Mouse (Mus musculus): ENCODE results near the gene Ptprz1. TPM values are rescaled to one million over a fixed set of nuclear protein-coding genes. Genes with fewer than 3 reads are reported as not detected.

Gene Ptprz1
- total RNA-seq (2022) = 100 to 1,000 TPM; 106 to 121 (median 111) TPM

DNA sequence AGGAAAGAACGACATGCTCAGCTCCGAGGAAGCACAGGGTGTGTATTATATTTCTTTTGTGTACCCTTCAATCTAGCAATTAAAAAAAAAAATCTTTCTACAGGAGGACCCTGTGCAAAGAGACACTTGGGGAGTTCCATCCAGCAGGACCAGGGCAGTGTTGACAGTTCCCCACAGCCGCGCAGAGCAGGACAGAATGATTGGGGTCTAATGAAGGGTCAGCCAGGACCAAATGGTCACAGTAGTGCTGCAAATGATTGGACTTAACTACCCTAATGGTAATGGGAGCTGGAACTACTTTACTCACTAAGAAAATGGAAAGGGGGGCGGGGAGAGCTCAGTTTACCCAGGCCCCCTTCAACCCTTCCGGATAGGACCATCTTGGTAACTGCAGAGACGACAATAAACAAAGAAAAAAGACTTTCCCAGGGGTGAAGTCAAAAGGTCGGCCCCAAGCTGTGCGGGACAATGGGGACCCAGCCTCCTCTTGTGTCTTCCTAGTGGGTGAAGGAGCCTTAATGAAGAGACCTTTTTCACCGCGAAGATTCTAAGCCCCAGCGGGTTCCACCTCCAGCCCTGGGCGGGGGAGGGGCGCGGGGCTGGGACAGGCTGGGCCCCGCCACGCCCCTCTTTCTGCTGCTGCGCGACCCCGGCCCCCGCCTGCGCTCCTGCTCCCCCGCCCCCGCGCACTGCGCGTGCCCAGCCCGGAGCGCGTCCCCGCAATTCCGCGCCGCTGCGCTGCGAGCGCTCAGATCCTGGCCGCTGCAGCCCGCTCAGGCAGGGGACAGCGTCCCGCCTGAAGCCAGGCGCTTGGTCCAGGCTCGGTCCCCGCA is at the start of gene Ptprz1:
TSS of gene Ptprz1 (plus strand) at position 722 of the 833 bp plus-strand sequence.
- DNase-seq (ENCODE audit: low spot score in 2 of 2) = peak; percentile 28 to 45

DNA sequence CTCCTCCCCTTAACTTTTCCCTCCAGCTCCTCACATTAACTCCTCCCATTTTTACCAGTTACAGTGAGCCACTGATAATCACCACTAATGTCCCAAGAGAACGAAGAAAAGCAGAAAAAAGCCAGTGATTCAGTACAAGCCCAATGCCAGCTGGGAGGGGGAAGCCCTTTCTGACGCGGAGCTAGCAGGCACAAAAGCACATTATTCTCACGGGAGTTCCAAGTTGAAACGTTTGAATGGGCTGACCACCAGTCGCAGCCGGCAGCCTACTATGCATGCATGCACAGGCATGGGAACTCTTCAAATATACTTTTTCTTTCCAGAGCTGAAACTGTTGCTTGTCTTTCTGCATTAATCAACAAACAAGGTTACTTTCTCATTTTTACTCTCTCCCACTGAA is 41.7 kb upstream of the Ptprz1 start:
- peak in 1 of 2 experiments; percentile 21 for DNase-seq (ENCODE audit: low spot score in 2 of 2)

DNA sequence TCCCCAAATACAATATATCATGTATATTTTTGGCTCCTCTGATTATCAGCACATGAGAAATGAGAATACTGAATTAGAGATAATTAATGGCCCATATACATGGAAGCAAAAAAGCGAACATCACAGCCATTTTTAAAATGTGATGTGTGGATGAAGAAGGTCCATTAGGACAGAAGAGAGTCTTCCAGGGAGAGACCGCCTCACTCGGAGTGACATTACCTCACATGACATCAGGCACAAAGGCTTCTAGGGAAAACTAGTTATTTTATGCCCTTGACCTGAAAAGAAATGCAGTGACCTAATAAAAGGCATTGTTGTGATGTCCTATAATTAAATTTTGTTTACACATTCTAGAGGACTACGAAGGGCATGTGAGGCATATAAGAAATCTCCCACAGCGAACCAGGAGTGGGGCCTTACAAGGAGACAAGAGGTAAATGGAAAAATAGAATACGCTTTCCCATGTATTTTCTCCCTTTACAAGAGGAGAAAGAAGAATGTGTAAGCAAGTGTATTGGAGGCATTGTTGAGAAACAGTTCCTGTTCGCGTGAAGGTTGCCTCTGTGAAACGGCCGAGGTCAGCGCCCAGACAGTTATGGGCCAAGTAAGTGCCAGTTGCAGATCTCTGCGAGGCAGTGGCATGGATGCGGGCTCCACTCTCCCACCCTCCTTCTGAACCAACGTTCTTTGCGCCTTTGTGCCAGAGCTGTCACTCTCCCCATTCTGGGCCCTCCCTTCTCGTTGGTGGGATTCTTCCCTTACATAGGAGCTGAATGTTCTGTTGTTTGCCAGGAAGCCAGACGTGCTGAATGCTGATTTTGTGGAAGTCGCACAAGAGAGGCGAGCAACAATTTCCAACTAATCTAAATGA is 41.0 kb upstream of the Ptprz1 start:
- peak in 1 of 2 experiments; percentile 12 for DNase-seq (ENCODE audit: low spot score in 2 of 2)

DNA sequence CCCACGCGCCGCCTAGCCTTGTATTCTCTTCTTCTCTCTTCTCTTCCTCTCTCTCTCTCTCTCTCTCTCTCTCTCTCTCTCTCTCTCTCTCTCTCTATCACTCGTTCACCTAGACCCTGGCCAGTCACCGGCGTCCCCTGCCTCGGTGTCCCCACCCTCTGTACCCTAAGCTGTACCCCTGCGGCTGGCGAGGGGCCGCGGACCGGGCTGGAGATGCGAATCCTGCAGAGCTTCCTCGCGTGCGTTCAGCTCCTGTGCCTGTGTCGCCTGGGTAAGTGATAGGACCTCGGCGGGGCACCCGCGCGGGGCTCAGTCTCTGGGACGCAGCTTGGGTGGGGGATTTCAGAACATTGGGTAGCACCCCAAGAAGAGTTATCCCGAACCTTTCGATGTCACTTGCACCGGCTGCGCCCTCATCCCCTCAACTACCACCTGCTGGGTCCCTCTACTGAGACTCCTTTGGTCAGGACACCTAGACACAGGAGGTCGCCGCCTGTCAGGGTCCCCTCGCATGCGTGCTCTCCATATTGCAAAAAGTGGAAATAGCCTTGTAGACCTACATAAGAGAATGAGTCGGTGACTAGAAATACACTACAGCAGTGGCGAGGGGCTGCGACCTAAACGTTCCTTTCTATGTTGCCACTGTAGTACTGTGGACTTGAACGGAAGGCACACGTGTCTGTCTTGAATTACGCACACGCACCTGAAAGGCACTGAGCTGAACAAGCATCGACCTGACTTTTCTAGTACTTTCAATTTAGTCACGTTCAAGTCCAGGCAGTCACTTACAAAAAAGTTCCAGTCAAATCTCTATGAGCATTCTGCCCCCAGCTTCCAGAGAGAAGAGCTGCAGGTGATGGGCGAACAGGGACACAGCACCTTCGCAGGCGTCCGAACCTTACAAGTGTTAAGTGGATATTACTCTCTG is 576 bp downstream of the Ptprz1 start:
- peak in 1 of 2 experiments; percentile 19 for DNase-seq (ENCODE audit: low spot score in 2 of 2)

DNA sequence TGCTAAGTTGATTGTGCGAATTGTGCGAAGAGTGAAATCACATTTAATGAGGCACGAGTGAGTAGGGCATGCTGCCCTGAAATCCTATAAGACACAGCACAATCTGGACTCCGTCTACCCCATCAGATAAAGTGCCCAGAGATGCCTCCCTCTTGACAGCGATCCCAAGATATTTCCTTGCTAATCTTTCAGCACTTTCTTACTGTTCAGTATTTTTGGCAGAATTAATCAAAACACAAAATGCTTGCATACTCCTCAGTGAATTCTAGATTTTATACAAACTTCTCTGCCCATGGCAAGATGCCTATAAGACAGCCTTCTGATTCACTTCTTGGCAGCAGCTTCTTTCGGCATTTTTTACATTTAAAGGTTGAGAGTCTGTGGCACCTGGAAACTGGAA is 12.7 kb downstream of the Ptprz1 start:
- DNase-seq (ENCODE audit: low spot score in 2 of 2) = no peak

DNA sequence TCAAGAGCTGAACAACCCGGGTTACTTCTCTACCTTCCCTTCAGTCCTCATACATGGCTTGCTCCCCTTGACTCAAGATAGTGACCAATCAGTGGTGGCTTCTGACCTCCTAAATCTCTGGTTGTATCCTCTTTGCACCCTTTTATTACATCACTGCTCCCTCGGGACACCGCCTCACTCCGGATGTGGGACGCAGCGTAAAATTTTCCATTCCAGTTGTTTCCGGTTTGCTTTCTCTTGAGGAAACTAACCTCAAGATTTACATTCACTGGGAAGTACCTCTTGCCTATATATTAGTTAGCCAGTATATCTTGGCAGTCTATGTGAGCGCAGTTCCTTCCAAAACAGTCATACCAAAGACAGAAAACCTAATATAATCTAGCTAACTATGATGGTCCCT is 14.0 kb downstream of the Ptprz1 start:
- DNase-seq (ENCODE audit: low spot score in 2 of 2) = no peak

DNA sequence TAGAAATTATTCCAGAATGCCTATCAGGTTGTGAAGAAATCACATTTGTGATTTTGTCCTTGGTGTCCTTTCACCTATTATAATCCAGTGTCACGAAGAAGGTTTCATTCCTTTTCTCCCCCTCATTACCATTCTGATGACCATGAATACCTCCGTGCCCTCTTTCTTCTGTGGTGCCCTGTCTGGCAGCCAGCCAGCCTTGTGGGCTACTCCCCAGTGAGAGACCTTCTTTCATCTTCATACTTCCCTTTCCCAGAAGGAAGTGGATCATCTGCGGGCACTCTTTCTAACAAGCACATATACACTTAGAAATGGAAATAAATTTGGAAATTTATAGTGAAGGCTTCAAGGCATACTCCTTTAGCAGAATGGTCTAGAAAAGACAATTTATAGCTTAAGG is 26.7 kb downstream of the Ptprz1 start:
- DNase-seq (ENCODE audit: low spot score in 2 of 2) = no peak

DNA sequence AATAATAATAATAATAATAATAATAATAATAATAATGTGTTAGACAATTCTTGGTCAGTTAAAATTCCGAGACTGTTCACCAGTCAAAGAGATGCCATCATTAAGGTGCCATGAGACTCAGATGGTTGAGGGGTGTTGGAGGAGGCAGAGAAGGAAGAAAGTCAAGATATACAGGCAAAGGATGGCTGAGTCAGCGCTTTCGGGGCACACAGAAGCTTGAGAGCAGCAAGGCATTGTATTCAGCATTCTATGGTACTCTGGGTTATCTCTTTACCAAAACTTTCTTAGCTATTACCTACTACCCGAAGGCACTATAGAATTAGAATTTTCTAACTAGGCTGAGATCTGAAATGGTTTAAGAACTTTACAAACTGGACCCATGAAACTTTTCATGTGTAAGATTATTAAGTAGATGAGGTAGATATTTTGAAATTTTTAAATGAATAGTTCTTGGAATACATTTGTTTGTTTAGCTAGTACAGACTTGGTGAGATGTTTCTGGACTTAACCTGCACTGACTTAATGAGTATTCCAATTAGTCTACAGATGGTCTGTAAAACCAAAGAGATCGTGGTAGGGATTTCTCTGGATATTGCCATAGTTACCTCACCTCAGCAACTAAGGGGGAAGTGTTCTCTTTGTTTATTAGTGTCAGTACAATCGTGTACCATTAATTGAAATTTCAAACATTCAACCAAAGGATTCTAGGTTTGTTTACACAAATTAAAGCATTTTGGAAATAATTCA is 33.4 kb downstream of the Ptprz1 start:
- no peak for DNase-seq (ENCODE audit: low spot score in 2 of 2)

DNA sequence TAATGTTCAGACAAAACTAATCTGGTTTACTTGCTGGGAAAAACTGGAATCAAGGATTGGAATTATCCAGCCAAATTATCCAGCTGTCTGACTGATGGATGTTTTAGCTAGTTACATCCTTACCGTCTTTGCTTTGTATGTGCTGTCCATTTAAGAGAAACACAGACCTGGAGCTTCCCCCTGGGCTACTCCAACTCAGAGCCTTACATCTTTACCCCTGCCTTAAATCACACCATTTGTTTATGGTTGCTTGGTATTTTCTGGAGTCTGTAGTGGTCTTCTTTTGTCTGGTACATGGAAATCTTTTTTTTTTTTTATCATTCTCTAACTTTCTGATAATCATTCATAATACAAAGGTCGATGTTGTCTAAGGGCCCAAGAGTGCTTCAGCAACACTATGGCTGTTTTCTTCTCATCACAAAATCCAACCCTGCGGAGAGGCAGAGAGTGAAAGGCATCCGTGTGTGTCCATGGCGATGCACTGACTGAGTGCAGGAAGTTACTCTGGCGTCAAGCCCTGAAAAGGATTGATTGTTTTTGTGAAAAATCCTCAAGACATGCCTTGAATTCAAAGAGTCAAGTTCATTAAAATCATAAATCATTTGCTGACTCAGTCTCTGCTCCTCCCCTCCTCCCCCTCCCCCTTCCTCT is 34.1 kb downstream of the Ptprz1 start:
- DNase-seq (ENCODE audit: low spot score in 2 of 2) = peak in 1 of 2 experiments; percentile 15

DNA sequence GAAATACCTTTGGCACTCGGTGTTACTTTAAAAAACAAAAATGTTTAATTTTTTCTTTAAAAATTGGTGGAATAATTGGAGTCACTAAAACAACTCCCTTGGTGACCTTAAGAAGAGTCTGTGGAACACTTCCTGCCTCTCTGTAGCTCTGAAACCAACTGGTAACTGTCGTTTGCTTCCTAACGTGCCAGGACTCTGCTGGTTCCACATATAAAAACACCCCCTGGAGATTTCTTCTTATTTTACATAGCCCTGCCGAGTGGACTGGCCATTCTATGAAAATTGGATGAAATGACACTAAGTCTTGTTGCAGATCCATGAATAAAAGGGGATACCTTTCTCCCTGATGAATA is 34.6 kb downstream of the Ptprz1 start:
- no peak for DNase-seq (ENCODE audit: low spot score in 2 of 2)

DNA sequence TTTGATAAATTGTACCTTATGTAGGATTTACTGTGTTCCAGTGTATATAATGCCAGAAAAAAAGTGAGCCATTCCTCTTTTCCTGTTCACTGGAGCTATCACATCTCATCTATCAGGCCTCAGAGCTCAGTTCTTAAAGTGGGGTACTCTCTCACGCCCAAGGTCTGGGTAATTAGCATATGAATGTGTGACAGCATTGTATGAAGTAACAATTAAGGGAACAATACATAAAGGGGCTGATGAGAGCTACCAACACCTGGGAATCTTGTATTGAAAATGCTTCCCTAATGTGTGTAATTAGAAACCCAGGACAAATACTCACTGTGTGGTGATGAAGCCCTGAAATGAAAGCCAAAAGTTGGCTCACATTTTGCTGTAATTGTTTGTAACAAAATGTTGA is 47.6 kb downstream of the Ptprz1 start:
- no peak for DNase-seq (ENCODE audit: low spot score in 2 of 2)

DNA sequence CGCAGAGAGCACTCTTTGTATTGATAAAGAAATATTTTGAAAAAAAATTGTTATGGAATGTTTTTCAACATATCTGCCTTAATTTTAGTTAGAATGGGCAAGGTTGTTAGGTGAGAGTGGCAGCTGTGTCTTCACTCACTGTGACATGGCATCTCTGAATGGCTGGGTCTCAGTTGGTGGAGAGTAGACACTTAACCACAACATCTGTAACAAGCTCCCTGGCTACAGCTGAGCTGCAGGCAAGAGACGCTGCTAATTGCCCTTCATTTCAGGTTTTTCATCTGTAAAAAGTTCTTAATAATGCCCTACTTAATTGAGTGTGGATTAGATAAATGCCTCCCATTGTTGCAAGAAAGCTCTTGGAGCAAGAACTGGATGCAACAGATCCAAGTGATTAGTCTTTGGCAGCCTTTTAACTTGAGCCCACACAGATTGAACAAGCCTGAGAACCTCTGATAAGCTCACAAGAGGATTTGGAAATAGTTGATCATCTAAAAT is 57.5 kb downstream of the Ptprz1 start:
- no peak for DNase-seq (ENCODE audit: low spot score in 2 of 2)

DNA sequence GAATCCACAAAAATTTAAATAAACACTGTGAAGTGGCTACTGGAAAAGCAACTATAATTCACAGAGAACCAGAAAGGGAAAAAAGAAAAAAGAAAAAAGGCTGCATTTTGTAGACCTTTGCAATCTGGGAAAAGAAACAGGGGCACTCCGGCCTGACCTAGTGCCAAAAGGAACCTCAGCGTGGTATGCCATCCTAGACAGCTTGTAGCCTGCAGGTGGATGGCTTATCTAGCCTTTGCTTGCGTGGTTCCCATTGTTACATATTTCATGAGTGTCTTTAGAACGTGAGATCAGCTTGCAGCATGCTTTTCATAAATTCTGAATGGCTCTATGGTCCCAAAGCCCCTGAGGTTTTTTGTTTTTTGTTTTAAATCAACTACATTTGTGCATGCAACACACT is 61.8 kb downstream of the Ptprz1 start:
- no peak for DNase-seq (ENCODE audit: low spot score in 2 of 2)

DNA sequence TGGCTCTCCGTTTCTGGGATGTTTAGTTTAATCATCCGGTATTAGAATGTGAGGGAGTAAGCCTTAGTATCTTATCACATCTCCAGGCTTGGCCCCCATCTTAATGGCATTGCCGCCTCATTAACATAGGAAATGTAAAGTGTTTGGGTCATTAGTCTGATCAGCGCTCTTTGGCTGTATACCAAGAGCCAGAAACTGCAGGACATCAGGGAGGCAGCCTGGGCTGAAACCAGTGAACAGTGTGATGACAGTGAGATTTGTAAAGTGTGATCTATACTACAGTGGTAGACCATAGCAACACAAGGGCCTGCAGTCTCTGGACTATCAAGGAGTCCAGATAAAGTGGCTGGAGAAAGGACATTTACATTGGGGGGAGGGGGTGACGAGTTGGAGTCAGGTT is 62.2 kb downstream of the Ptprz1 start:
- DNase-seq (ENCODE audit: low spot score in 2 of 2) = no peak

DNA sequence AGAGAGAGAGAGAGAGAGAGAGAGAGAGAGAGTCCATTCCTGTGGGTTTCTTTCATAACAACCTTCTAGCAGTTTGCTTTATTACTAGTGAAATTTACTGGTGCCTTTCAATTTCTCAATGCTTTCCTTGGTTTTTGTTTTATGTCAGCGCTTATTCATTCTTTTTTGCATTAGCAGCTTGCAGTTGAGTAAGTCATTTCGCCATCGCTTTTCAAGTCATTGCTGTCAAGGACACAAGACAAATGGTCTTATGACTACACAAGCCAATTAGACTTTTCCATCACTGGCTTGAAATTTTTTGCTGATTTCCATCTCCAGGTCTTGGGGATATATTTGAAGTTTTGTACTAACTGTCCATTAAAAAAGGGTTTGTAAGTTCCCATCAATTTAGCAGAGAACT is 68.9 kb downstream of the Ptprz1 start:
- no peak for DNase-seq (ENCODE audit: low spot score in 2 of 2)

DNA sequence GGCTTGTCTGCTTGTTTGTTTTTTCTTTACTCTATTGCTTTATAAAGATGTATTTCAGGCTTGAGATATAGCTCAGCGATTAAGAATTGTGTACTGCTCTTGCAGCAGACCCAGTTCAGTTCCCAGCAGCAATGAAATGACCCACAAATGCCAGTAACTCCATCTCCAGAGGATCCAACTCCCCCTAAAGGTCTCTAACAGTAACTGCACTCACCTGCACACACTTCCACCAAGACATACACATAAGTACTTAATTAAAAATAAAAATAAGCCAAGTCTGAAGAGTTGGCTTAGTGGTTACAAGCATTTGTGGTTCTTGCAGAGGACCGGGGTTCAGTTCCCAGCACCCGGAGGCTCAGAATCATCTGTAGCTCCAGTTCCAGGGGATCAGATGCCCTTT is 88.1 kb downstream of the Ptprz1 start:
- DNase-seq (ENCODE audit: low spot score in 2 of 2) = no peak

DNA sequence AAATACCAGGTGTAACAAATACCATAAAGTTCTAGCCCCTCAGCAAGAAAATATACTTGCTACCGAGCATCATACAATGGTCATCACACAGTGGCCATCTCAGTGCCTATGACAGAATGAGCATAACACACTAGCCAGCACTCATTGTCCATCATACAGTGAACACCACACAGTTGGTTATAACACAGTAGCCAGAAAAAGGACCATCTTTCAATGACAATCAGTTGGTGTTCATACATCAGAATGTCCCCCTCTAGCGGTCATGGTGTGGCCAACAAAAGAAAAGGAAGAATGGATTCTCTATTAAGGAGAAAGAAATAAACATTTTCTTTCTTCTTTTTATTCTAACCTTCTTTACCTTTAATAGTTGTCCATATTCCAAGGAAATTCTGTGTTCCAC is 92.8 kb downstream of the Ptprz1 start:
- no peak for DNase-seq (ENCODE audit: low spot score in 2 of 2)

DNA sequence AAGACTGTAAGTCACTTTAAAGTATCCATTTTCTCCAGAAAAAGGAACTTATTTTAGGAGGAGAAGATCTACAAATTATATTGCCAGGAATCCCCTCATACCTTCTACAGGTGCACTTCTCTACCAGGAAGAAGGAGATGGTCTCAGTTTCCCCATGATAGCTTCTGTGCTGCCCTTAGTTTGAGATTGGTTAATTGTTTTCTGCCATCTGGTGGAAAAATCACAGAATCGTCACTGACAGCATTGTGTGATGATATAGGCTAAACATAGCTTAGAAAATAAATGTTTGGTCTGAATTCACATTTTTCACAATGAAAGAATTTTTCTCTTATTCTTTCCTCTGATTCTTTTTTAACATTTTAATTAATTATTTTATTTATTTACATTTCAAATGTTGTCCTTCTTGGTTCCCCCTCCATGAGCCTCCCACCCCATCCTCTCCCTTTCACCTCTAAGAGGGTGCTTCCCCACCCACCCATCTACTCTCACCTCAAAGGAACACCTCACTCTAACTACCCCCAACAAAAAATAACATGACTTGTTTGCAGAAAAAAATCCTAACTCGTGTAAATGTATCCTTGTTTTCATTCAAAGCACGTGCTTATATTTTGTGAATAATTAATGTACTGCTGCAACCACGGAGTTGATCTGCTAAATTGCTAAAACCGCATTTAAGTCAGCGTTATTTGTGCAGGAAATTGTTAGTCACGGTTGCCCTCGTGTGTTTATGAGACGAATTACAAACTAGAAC is 108.6 kb downstream of the Ptprz1 start:
- DNase-seq (ENCODE audit: low spot score in 2 of 2) = no peak

DNA sequence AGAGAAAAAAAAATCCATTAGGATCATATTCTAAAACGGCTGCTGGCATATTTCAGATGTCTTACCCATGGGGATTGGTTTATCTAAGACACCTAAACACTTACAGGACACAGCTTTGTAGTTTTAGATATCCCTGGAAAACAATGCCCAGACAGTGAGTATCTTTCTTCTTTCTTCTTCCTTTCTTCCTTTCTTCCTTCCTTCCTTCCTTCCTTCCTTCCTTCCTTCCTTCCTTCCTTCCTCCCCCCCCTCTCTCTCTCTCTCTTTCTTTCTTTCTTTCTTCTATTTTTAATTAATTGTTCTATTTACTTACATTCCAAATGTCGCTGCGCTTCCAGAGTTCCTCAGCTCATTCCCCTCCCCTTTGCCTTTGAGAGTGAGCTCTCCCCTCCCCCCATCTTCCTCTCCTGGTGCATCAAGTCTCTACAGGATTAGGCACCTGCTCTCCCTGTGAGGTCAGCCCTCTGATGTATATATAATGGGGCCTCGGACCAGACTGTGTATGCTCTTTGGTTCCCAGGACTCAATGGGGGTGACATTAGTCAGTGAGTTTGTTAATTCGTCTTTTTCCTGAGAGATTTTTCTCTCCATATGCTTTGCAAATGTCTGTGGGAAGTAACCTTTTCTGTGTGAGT is 109.3 kb downstream of the Ptprz1 start:
- no peak for DNase-seq (ENCODE audit: low spot score in 2 of 2)

Data from left cerebral cortex, adult 8-10 months (tissue).